Mouse (Mus musculus): ENCODE data around the gene Mre11a. TPM values are rescaled to one million over a fixed set of nuclear protein-coding genes. Genes with fewer than 3 reads are reported as not detected.

Mre11a gene
- polyA plus RNA-seq, 1 experiment from 2014 or later, result 40.5 TPM

DNA sequence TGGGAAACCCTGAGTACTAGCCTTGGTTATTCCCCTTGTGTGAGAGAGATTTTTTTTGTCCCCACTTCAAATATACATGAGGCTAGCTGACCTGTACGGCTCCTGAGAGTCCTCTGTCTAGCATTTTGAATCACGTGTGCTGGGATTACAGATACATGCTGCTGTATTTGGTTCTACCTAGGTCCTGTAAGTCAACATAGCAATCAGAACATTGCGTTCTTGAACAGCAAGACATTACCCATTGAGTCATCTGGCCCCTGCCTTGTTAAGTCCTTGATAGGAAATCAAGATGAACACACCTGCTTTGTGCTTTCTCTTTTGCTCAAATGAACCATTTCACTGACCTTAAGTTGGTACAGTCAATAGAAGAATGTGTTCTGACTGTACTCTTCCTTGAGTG lies 30.0 kb upstream of the Mre11a start:
- H3K27me3 ChIP-seq (ENCODE audit: control insufficient read depth, insufficient read depth, low read length), result peaks cover 12% of the 10 kb centered on the region
- H3K36me3 ChIP-seq (ENCODE audit: control insufficient read depth, insufficient read depth, low read length), result no peaks in the 10 kb centered on the region
- H3K4me1 ChIP-seq (replicated peaks; ENCODE audit: control insufficient read depth, insufficient read depth, low read length), result peaks cover 5% of the 10 kb centered on the region; the same call in 1 of the 2 replicates
- H3K9ac ChIP-seq (ENCODE audit: low read length), result no peak overlapping the region
- H3K9me3 ChIP-seq (ENCODE audit: control insufficient read depth, low read length), result no peaks in the 10 kb centered on the region
- 85% methylated on average over 3 of the region's 3 CpGs for WGBS
- no peak for ATAC-seq (replicated peaks; ENCODE audit: low FRiP score)
- no peak overlapping the region for H3K4me2 ChIP-seq (ENCODE audit: low read depth, low read length, severe bottlenecking)
- DNase-seq (ENCODE audit: low spot score), result peak; percentile 20
- H3K4me3 ChIP-seq (ENCODE audit: low read depth, low read length), result no peak overlapping the region
- H3K27ac ChIP-seq (ENCODE audit: low read depth, low read length), result no peak overlapping the region

DNA sequence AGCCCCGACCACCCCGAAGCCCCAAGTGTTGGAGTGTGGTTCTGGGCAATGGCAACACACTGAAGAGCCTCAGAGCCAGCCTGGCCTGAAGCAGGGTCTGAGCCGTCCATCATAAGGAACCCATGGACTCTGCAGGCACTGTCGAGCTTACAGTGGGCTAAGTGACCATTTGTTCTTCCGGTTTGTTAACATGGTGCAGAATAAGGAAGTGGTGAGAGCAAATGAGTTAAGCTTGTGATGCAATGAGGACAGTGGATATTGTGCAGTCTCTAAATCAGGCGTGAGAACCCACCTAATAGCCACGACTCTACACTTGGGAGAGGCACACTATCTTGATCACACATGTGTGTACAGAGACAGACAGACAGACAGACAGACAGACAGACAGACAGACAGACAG lies 25.9 kb upstream of the Mre11a start:
- Histone ChIP-seq H3K9ac (ENCODE audit: low read length) (no peak overlapping the region), H3K4me1 (replicated peaks; ENCODE audit: control insufficient read depth, insufficient read depth, low read length) (no peaks in the 10 kb centered on the region), H3K27ac (ENCODE audit: low read depth, low read length) (no peak overlapping the region), H3K36me3 (ENCODE audit: control insufficient read depth, insufficient read depth, low read length) (no peaks in the 10 kb centered on the region), H3K4me2 (ENCODE audit: low read depth, low read length, severe bottlenecking) (no peak overlapping the region), H3K9me3 (ENCODE audit: control insufficient read depth, low read length) (no peaks in the 10 kb centered on the region), H3K4me3 (ENCODE audit: low read depth, low read length) (no peak overlapping the region), H3K27me3 (ENCODE audit: control insufficient read depth, insufficient read depth, low read length) (no peaks in the 10 kb centered on the region)
- ATAC-seq (replicated peaks; ENCODE audit: low FRiP score) (no peak), DNase-seq (ENCODE audit: low spot score) (no peak)
- 78% methylated on average over 7 of the region's 7 CpGs for WGBS

GRCm38 (mm10) chr9:14759261-14759660 lies 25.2 kb upstream of the Mre11a start:
- no peak for ATAC-seq (replicated peaks; ENCODE audit: low FRiP score)
- H3K4me2 ChIP-seq (ENCODE audit: low read depth, low read length, severe bottlenecking), result no peak overlapping the region

DNA sequence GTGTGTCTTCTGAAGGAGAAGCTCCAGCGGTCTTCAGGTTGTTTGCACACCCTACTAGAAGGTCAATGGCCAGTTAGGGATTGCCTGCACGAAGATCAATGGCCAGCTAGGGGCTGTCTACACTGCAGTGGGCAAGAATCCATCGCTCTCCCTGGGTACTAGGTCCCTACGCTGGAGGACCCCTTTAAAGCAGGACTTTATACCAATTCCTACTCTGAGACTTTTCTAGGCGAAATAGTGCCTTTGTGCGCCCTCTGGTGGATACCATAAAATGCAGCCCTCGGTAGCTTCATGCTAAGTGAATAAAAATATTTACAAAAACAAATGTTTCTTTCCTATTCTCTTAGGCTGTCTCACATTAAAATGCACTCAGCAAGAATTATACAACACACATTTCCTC lies 19.7 kb upstream of the Mre11a start:
- Histone ChIP-seq H3K27me3 (ENCODE audit: control insufficient read depth, insufficient read depth, low read length) (no peaks in the 10 kb centered on the region), H3K36me3 (ENCODE audit: control insufficient read depth, insufficient read depth, low read length) (no peaks in the 10 kb centered on the region), H3K27ac (ENCODE audit: low read depth, low read length) (no peak overlapping the region), H3K9ac (ENCODE audit: low read length) (no peak overlapping the region), H3K4me1 (replicated peaks; ENCODE audit: control insufficient read depth, insufficient read depth, low read length) (no peaks in the 10 kb centered on the region), H3K4me2 (ENCODE audit: low read depth, low read length, severe bottlenecking) (no peak overlapping the region), H3K4me3 (ENCODE audit: low read depth, low read length) (no peak overlapping the region), H3K9me3 (ENCODE audit: control insufficient read depth, low read length) (no peaks in the 10 kb centered on the region)
- 31% methylated on average over 7 of the region's 7 CpGs for WGBS
- DNase-seq (ENCODE audit: low spot score) (peak; percentile 64), ATAC-seq (replicated peaks; ENCODE audit: low FRiP score) (no peak; the same call in 1 of the 2 replicates)

More at GRCm38 (mm10) chr9:14759261-14759660, 25.2 kb upstream of the Mre11a start:
- no peaks in the 10 kb centered on the region for H3K9me3 ChIP-seq (ENCODE audit: control insufficient read depth, low read length)
- no peak overlapping the region for H3K9ac ChIP-seq (ENCODE audit: low read length)
- H3K27ac ChIP-seq (ENCODE audit: low read depth, low read length), result no peak overlapping the region
- H3K36me3 ChIP-seq (ENCODE audit: control insufficient read depth, insufficient read depth, low read length), result no peaks in the 10 kb centered on the region
- H3K4me1 ChIP-seq (replicated peaks; ENCODE audit: control insufficient read depth, insufficient read depth, low read length), result no peaks in the 10 kb centered on the region
- H3K4me3 ChIP-seq (ENCODE audit: low read depth, low read length), result no peak overlapping the region
- H3K27me3 ChIP-seq (ENCODE audit: control insufficient read depth, insufficient read depth, low read length), result no peaks in the 10 kb centered on the region
- DNase-seq (ENCODE audit: low spot score), result no peak

- Histone ChIP-seq H3K9me3 (ENCODE audit: control insufficient read depth, low read length) (no peaks in the 10 kb centered on the region), H3K4me3 (ENCODE audit: low read depth, low read length) (no peak overlapping the region), H3K36me3 (ENCODE audit: control insufficient read depth, insufficient read depth, low read length) (no peaks in the 10 kb centered on the region), H3K4me2 (ENCODE audit: low read depth, low read length, severe bottlenecking) (no peak overlapping the region), H3K27ac (ENCODE audit: low read depth, low read length) (no peak overlapping the region), H3K9ac (ENCODE audit: low read length) (no peak overlapping the region), H3K4me1 (replicated peaks; ENCODE audit: control insufficient read depth, insufficient read depth, low read length) (no peaks in the 10 kb centered on the region), H3K27me3 (ENCODE audit: control insufficient read depth, insufficient read depth, low read length) (no peaks in the 10 kb centered on the region)
- WGBS, result 67% methylated on average over 6 of the region's 6 CpGs
- DNase-seq (ENCODE audit: low spot score) (no peak), ATAC-seq (replicated peaks; ENCODE audit: low FRiP score) (no peak)
These were observed 14.6 kb upstream of the Mre11a start for GRCm38 (mm10) chr9:14769811-14770210.

- DNase-seq (ENCODE audit: low spot score), result peak; percentile 69
- Histone ChIP-seq H3K36me3 (ENCODE audit: control insufficient read depth, insufficient read depth, low read length) (no peaks in the 10 kb centered on the region), H3K4me1 (replicated peaks; ENCODE audit: control insufficient read depth, insufficient read depth, low read length) (no peaks in the 10 kb centered on the region), H3K9me3 (ENCODE audit: control insufficient read depth, low read length) (no peaks in the 10 kb centered on the region), H3K27ac (ENCODE audit: low read depth, low read length) (no peak within 1 kb of the TSS), H3K4me2 (ENCODE audit: low read depth, low read length, severe bottlenecking) (peak within 1 kb of the TSS; percentile 31), H3K27me3 (ENCODE audit: control insufficient read depth, insufficient read depth, low read length) (no peaks in the 10 kb centered on the region), H3K9ac (ENCODE audit: low read length) (no peak within 1 kb of the TSS), H3K4me3 (ENCODE audit: low read depth, low read length) (no peak within 1 kb of the TSS)
- peak; percentile 65; the same call in 1 of the 2 replicates for ATAC-seq (replicated peaks; ENCODE audit: low FRiP score)
- WGBS, result 19% methylated on average over 23 of the region's 23 CpGs
These were observed 13.5 kb upstream of the Mre11a start, which contains the start of gene 1700012B09Rik for GRCm38 (mm10) chr9:14770803-14771471. Gene 1700012B09Rik, minus strand, starts transcription at chr9:14771030.

DNA sequence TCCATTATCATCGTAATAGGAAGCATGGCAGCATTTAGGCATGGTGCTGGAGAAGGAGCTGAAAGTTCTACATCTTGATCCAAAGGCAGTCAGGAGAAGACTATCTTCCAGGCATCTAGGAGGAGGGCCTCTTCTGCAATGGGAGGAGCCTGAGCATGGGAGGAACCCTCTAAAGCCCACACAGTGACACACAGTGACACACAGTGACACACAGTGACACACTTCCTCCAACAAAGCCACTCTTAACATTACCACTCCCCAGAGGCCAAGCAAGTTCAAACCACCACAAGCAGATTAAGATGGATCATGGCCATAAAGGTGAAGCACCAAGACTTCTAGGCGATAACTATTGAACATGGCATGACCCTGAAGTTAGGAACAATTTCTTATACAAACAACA lies 12.4 kb upstream of the Mre11a start:
- H3K9ac ChIP-seq (ENCODE audit: low read length), result no peak overlapping the region
- no peak overlapping the region for H3K27ac ChIP-seq (ENCODE audit: low read depth, low read length)
- H3K4me3 ChIP-seq (ENCODE audit: low read depth, low read length), result no peak overlapping the region
- no peak overlapping the region for H3K4me2 ChIP-seq (ENCODE audit: low read depth, low read length, severe bottlenecking)
- WGBS, result 87% methylated on average over 2 of the region's 2 CpGs
- H3K4me1 ChIP-seq (replicated peaks; ENCODE audit: control insufficient read depth, insufficient read depth, low read length), result no peaks in the 10 kb centered on the region
- H3K36me3 ChIP-seq (ENCODE audit: control insufficient read depth, insufficient read depth, low read length), result no peaks in the 10 kb centered on the region
- H3K27me3 ChIP-seq (ENCODE audit: control insufficient read depth, insufficient read depth, low read length), result no peaks in the 10 kb centered on the region
- DNase-seq (ENCODE audit: low spot score) (no peak), ATAC-seq (replicated peaks; ENCODE audit: low FRiP score) (no peak)
- no peaks in the 10 kb centered on the region for H3K9me3 ChIP-seq (ENCODE audit: control insufficient read depth, low read length)

GRCm38 (mm10) chr9:14773813-14774212 lies 10.6 kb upstream of the Mre11a start:
- no peak overlapping the region for H3K9ac ChIP-seq (ENCODE audit: low read length)
- no peak overlapping the region for H3K27ac ChIP-seq (ENCODE audit: low read depth, low read length)
- no peak for DNase-seq (ENCODE audit: low spot score)
- H3K36me3 ChIP-seq (ENCODE audit: control insufficient read depth, insufficient read depth, low read length), result no peaks in the 10 kb centered on the region
- H3K9me3 ChIP-seq (ENCODE audit: control insufficient read depth, low read length), result no peaks in the 10 kb centered on the region
- H3K4me1 ChIP-seq (replicated peaks; ENCODE audit: control insufficient read depth, insufficient read depth, low read length), result no peaks in the 10 kb centered on the region
- H3K4me3 ChIP-seq (ENCODE audit: low read depth, low read length), result no peak overlapping the region
- no peak overlapping the region for H3K4me2 ChIP-seq (ENCODE audit: low read depth, low read length, severe bottlenecking)
- ATAC-seq (replicated peaks; ENCODE audit: low FRiP score), result no peak
- WGBS, result 55% methylated on average over 2 of the region's 2 CpGs
- H3K27me3 ChIP-seq (ENCODE audit: control insufficient read depth, insufficient read depth, low read length), result no peaks in the 10 kb centered on the region

- WGBS, result 41% methylated on average over 13 of the region's 13 CpGs
- Histone ChIP-seq H3K4me2 (ENCODE audit: low read depth, low read length, severe bottlenecking) (no peak overlapping the region), H3K4me1 (replicated peaks; ENCODE audit: control insufficient read depth, insufficient read depth, low read length) (no peaks in the 10 kb centered on the region), H3K9ac (ENCODE audit: low read length) (no peak overlapping the region), H3K27ac (ENCODE audit: low read depth, low read length) (no peak overlapping the region), H3K4me3 (ENCODE audit: low read depth, low read length) (no peak overlapping the region), H3K9me3 (ENCODE audit: control insufficient read depth, low read length) (no peaks in the 10 kb centered on the region), H3K36me3 (ENCODE audit: control insufficient read depth, insufficient read depth, low read length) (peaks cover 3% of the 10 kb centered on the region; the same call in 1 of the 2 replicates), H3K27me3 (ENCODE audit: control insufficient read depth, insufficient read depth, low read length) (no peaks in the 10 kb centered on the region)
- ATAC-seq (replicated peaks; ENCODE audit: low FRiP score) (no peak), DNase-seq (ENCODE audit: low spot score) (no peak)
These were observed 6.1 kb upstream of the Mre11a start for GRCm38 (mm10) chr9:14778341-14778740.

Measured in forebrain, embryonic 11.5 days (tissue).